ENCODE assay signal across 8 mouse cellular contexts in the genomic region with DNA sequence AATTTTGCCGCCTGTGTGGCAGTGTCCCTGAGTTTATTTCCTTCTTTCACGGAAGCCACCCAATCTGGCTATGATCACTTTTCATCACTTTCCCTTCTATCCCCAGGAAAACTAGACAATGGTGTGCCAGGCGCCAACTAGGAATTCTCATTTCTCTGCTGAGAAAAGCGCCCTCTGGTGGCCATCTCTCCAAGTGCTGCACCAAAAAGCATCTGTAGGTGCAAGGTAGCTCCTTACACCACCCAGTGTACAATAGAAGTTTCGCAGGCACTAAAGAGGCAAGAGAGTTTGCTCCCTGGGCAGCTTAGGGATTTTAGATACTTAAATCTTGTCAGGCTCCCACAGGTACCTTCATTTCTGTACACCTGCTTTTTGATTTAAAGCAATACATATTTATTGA. TPM values are rescaled to one million over a fixed set of nuclear protein-coding genes. Genes with fewer than 3 reads are reported as not detected.
DNase-seq lines count a peak whose midpoint lies in the region; ATAC-seq and TF ChIP-seq lines count a peak whose summit lies in the region.

No protein-coding gene starts in this region.

- peaks cover 9% of the 10 kb centered on the region for H3K4me1 ChIP-seq in heart, embryonic 11.5 days (ENCODE audit: control insufficient read depth, insufficient read depth, low read length)
- peaks cover 5% of the 10 kb centered on the region; the same call in 1 of the 2 replicates for H3K4me1 ChIP-seq in midbrain, postnatal 0 days (ENCODE audit: insufficient read depth, low read length)

- 5% methylated on average over 5 of the region's 5 CpGs for WGBS in heart, embryonic 11.5 days (ENCODE audit: insufficient replicate concordance)
- WGBS in midbrain, postnatal 0 days = 9% methylated on average over 5 of the region's 5 CpGs

- H3K27me3 ChIP-seq in heart, embryonic 11.5 days (ENCODE audit: control insufficient read depth, insufficient read depth, low read length) = no peaks in the 10 kb centered on the region
- H3K27me3 ChIP-seq in midbrain, postnatal 0 days (ENCODE audit: insufficient read depth, low read length) = no peaks in the 10 kb centered on the region

- no peak overlapping the region for H3K9ac ChIP-seq in heart, embryonic 11.5 days (ENCODE audit: low read depth, low read length)
- H3K9ac ChIP-seq in midbrain, postnatal 0 days (replicated peaks; ENCODE audit: low read length, poor library complexity, severe bottlenecking) = no peak overlapping the region

- H3K36me3 ChIP-seq in heart, embryonic 11.5 days (ENCODE audit: control insufficient read depth, insufficient read depth, low read length) = peaks cover 12% of the 10 kb centered on the region
- no peaks in the 10 kb centered on the region; the same call in 1 of the 2 replicates for H3K36me3 ChIP-seq in midbrain, postnatal 0 days (ENCODE audit: insufficient read depth, low read length)

- no peaks in the 10 kb centered on the region for H3K9me3 ChIP-seq in heart, embryonic 11.5 days (replicated peaks; ENCODE audit: control insufficient read depth, low read length)
- H3K9me3 ChIP-seq in midbrain, postnatal 0 days (ENCODE audit: low read length) = no peaks in the 10 kb centered on the region

- H3K4me3 ChIP-seq in heart, embryonic 11.5 days (ENCODE audit: low read depth, low read length) = no peak overlapping the region
- H3K4me3 ChIP-seq in midbrain, postnatal 0 days (ENCODE audit: low read depth, low read length) = no peak overlapping the region

- no peak for ATAC-seq in heart, embryonic 11.5 days (replicated peaks; ENCODE audit: insufficient number of reproducible peaks, low FRiP score, low TSS enrichment)
- peak; percentile 35 for ATAC-seq in midbrain, postnatal 0 days (ENCODE audit: low FRiP score)

- no peak overlapping the region for H3K4me2 ChIP-seq in heart, embryonic 11.5 days
- no peak overlapping the region for H3K4me2 ChIP-seq in midbrain, postnatal 0 days (ENCODE audit: low read depth, low read length, poor library complexity, severe bottlenecking)

- intact Hi-C loops in left cerebral cortex, postnatal 4 days (cut with DNase I) = no loop called here

- TF ChIP-seq CTCF in midbrain, postnatal 0 days (IDR thresholded peaks at IDR 0.05) = peak; percentile 99

- no peak overlapping the region for H3K27ac ChIP-seq in heart, embryonic 11.5 days (ENCODE audit: low read depth, low read length)
- no peak overlapping the region for H3K27ac ChIP-seq in midbrain, postnatal 0 days (ENCODE audit: low read depth, low read length)

- peak; percentile 97 for DNase-seq in heart, adult 11 months
- DNase-seq in cerebellum, postnatal 25 days = peak; percentile 97
- DNase-seq in frontal cortex, postnatal 36 days (ENCODE audit: low spot score in 2 of 2) = peak; percentile 86 to 94
- DNase-seq in kidney, adult 11 months = peak; percentile 88
- DNase-seq in left cerebral cortex, postnatal 4 days = peak; percentile 95
- peak; percentile 95 for DNase-seq in midbrain, postnatal 0 days (ENCODE audit: low spot score)
- DNase-seq in spleen, postnatal 14 days (ENCODE audit: low spot score in 2 of 2) = peak; percentile 56 to 78

RNA-seq across cellular contexts. Expression of a gene that starts 9.5 kb away (rescaled TPM):
- polyA plus RNA-seq in heart, embryonic 11.5 days (2014; fragmentation: Nextera tagmentation; extraction: Ambion mirVana) = 6.1 and 8.1 TPM in 2 replicates
- total RNA-seq in left cerebral cortex, postnatal 4 days (2021) = 1 to 10 TPM; 5.4 to 6.1 TPM
- total RNA-seq in midbrain, postnatal 0 days (2014; rRNA removed) = 8.8 and 10.5 TPM in 2 replicates
- 8.8 and 10.8 TPM in 2 replicates for polyA plus RNA-seq in midbrain, postnatal 0 days (2015; fragmentation: Nextera tagmentation; extraction: Ambion mirVana)

RNA-seq across cellular contexts. Expression of a gene that starts 10.6 kb away (rescaled TPM):
- 195 and 206 TPM in 2 replicates for polyA plus RNA-seq in heart, embryonic 11.5 days (2014; fragmentation: Nextera tagmentation; extraction: Ambion mirVana)
- 10 to 100 TPM; 90.7 to 91.9 TPM for total RNA-seq in left cerebral cortex, postnatal 4 days (2021)
- total RNA-seq in midbrain, postnatal 0 days (2014; rRNA removed) = 87.8 and 100 TPM in 2 replicates
- polyA plus RNA-seq in midbrain, postnatal 0 days (2015; fragmentation: Nextera tagmentation; extraction: Ambion mirVana) = 240 and 265 TPM in 2 replicates

RNA-seq across cellular contexts. Expression of a gene that starts 12.4 kb away (rescaled TPM):
- polyA plus RNA-seq in heart, embryonic 11.5 days (2014; fragmentation: Nextera tagmentation; extraction: Ambion mirVana) = 296 and 306 TPM in 2 replicates
- total RNA-seq in left cerebral cortex, postnatal 4 days (2021) = 10 to 100 TPM; 52.7 to 64.3 TPM
- total RNA-seq in midbrain, postnatal 0 days (2014; rRNA removed) = 16.6 and 28.6 TPM in 2 replicates
- 231 and 238 TPM in 2 replicates for polyA plus RNA-seq in midbrain, postnatal 0 days (2015; fragmentation: Nextera tagmentation; extraction: Ambion mirVana)

RNA-seq across cellular contexts. Expression of a gene that starts 20.4 kb away (rescaled TPM):
- polyA plus RNA-seq in heart, embryonic 11.5 days (2014; fragmentation: Nextera tagmentation; extraction: Ambion mirVana) = 0.43 and 0.79 TPM in 2 replicates
- 1 to 10 TPM; 8.9 to 9.1 TPM for total RNA-seq in left cerebral cortex, postnatal 4 days (2021)
- total RNA-seq in midbrain, postnatal 0 days (2014; rRNA removed) = 18.9 and 23.3 TPM in 2 replicates
- 13.6 and 14.0 TPM in 2 replicates for polyA plus RNA-seq in midbrain, postnatal 0 days (2015; fragmentation: Nextera tagmentation; extraction: Ambion mirVana)

RNA-seq across cellular contexts. Expression of a gene that starts 21.7 kb away (rescaled TPM):
- polyA plus RNA-seq in heart, embryonic 11.5 days (2014; fragmentation: Nextera tagmentation; extraction: Ambion mirVana) = 4.1 and 4.5 TPM in 2 replicates
- total RNA-seq in left cerebral cortex, postnatal 4 days (2021) = 10 to 100 TPM; 18.8 to 20.1 TPM
- total RNA-seq in midbrain, postnatal 0 days (2014; rRNA removed) = 16.9 and 22.4 TPM in 2 replicates
- polyA plus RNA-seq in midbrain, postnatal 0 days (2015; fragmentation: Nextera tagmentation; extraction: Ambion mirVana) = 6.5 and 7.5 TPM in 2 replicates
